Mouse (Mus musculus): ENCODE measurements around the gene Aoah.

The Aoah gene

DNA sequence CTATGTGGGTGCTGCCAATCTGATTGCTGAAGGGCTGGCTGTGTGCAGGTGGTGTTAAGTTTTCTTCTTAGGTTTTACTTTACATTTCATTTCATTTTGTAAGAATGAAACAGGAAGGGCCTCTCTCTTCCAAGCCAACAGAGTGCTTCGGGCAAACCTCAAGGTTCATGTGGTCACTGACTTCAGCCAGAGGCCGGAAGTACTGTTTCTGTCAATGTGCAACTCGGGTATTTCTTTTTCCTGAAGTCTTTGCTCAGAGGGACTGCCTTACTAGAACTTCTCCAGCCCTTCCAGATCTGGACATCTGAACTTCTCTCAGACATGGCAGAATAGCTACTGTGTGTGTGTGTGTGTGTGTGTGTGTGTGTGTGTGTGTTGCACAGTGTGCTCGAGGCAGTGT is at the start of gene Aoah:
Gene Aoah, plus strand, starts transcription at position 213 of the 400 bp plus-strand sequence.
- no peak for DNase-seq (ENCODE audit: low read depth, low spot score)

DNA sequence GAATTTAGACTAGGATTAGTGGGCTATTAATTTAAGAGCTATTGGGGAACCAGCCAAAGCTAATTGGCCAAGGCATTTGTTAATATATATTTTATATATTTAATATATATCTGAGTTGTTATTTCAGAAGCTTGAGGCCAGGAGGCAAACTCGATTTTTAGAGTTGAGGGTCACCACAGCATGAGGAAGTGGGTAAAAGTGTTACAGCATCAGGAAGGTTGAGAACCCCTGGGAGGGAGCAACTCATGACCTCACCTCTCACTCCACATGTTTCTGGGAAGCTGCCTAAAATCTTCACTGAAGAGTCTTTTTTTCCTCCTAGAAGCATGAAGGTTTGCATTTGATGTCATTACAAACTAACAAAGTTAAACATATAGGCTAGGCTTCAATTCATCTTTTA is 39.1 kb upstream of the Aoah start:
- no peak for DNase-seq (ENCODE audit: low read depth, low spot score)

GRCm38 (mm10) chr13:20783648-20784047 is 10.3 kb upstream of the Aoah start:
- DNase-seq (ENCODE audit: low read depth, low spot score), result no peak

- DNase-seq (ENCODE audit: low read depth, low spot score), result no peak
Measured at GRCm38 (mm10) chr13:20784060-20784459, 9.9 kb upstream of the Aoah start.

DNA sequence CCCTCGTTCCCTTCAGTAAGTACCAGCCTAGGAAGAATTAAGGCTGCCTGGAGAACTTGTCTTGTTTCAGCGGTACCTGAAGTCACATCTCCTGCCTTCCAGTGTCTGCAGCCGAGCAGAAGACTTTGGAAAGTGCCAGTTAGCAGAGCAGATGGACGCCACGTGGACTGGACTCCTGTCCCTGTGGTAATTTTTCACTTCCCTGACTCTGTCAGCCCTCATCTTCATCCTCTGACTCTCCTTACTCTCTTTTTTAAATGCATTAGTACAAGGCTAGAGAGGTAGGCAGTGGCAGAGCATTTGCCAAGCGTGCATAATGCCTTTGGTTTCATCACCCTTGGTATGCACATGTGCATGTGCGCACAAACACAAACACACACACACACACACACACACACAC is 8.0 kb upstream of the Aoah start:
- DNase-seq (ENCODE audit: low read depth, low spot score), result no peak

DNA sequence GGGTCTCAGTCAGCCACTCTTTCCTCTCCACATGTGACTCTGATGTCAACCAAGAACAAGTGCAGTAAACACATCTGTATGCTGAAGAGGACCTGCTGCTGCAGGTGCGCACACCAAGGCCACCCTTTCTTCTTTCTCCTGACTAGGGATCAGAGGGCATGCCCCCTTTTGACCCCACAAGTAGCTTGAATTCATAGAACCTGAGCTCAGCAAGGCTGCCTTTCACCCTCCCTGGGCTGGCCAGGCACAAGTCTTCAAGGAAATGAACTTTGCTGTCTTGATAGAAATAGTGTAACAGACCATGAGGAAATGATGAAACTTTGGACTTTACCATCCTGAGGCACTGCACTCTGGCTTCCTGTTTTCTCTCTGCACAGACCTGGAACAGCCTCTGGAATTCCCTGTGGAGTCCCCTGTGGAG is 7.1 kb upstream of the Aoah start:
- DNase-seq (ENCODE audit: low read depth, low spot score), result no peak

DNA sequence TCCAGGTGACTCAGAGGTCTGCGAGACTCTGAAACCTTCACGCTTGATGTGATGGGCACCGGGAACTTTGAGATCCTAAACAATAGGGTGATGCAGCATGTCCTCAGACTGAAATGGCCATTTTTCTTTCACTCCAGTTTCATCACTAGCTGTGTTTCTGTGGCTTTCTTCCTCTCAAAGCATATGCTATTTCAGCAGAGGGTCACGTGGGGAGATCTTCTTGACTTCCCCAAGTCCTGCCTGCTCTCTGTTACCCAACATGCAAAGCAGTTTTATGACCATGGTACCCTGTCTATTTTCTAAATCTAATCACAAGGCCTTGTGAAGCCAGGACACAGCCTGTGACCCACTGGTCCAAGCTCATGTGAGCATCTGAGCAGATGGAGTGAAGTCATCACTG is 6.0 kb upstream of the Aoah start:
- no peak for DNase-seq (ENCODE audit: low read depth, low spot score)

DNA sequence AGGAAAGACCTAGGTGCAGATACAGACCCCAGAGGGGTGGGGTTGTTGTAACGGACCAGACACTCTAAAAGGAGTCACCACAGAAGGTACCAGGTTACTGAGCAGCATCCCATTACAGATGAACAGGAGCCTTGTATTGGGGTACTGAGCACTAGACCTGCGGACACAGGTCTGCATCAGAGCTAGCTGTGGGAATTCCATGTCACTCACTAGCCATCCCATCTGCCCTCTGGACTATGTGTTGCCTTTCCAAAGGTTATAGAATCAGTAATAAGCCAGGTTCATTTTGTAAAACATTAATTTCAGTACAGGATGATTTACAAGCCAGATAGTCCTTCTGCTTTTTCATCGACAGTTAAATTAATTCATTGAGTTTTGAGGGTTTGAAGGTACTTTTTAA is 2.7 kb downstream of the Aoah start:
- no peak for DNase-seq (ENCODE audit: low read depth, low spot score)

- DNase-seq (ENCODE audit: low read depth, low spot score), result no peak
Measured at GRCm38 (mm10) chr13:20798536-20798935, 4.6 kb downstream of the Aoah start.

DNA sequence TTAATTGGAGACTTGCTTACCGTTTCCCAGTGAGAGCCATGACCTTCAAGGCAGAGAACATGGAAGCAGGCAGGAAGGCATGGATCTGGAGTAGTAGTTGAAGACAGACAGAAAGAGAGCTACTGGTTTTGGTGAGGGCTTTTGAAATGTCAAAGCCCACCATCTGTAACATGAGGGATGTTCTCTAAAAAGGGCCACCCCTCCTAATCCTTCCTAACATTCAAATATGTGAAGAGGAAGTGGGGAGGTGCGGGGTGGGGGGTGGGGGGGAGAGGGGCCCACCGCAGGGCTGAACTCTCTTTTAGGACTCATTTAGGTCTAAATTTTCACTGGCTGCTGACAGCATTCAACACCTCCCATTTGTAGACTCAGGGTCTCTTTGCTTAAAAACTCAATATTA is 5.9 kb downstream of the Aoah start:
- no peak for DNase-seq (ENCODE audit: low read depth, low spot score)

DNA sequence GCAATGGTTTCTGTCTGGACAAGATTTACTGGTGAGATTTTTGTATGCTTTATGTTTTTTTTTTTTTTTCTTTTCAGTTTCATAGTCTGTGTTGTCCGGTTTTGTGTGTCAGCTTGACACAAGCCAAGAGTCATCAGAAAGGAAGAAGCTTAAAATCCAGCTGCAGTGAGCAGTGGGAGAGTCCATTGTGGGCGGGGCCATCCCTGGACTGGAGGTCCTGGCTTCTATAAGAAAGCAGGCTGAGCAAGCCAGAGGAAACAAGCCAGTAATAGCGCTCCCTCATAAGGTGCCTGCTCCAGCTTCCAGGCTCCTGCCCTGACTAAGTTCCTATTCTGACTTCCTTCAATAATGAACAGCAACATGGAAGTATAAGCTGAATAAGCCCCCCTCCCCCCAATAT is 6.7 kb downstream of the Aoah start:
- DNase-seq (ENCODE audit: low read depth, low spot score), result no peak

DNA sequence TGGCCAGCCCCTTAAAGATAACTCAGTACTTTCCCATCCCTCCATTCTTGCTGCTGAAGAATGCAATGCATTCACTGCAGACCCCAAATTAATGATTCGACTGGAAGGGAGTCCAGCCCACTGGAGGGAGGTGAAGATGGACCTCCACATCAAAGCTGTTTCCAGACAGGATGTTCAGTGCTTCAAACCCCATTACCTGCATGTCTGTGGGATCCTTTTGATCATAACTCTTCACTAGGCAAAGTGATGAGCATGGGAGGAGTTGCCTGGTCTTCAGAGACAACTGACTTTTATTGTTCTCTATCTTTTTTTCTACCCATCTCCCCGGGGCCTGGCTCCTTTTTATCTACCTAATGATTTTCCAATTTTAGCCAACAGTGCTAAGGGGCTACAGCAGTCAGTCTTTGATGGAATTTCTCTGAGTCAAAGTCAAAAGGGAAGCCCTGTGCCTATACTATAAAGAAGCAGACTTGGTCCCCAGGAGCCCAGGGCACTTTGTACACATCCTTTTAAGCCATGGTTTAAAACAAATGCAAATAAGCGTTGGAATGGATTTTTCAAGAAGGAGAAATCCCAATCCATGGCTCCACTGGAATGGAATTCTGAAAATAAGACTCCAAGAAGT is 18.0 kb downstream of the Aoah start:
- DNase-seq (ENCODE audit: low read depth, low spot score), result no peak

GRCm38 (mm10) chr13:20816385-20816784 is 22.5 kb downstream of the Aoah start:
- no peak for DNase-seq (ENCODE audit: low read depth, low spot score)

GRCm38 (mm10) chr13:20820712-20821328 is 26.9 kb downstream of the Aoah start:
- DNase-seq (ENCODE audit: low read depth, low spot score), result no peak

DNA sequence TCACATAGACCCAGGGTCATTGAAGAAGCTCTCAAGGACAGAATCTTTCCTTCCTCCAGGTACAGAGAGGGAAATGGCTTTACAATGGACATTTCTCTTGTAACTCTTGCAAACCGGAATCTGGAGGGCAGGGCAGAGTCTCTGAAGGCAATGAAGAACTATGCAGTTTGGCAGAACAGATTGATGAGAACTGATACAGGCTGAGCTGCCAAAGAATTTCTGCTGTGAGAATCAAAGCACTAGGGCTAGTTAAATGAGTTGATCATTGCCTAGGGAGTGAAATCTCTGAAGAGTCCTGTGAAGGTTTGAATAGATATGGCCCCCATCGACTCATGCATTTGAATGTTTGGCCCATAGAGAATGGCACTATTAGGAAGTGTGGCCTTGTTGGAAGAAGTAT is 34.8 kb downstream of the Aoah start:
- DNase-seq (ENCODE audit: low read depth, low spot score), result no peak

- DNase-seq (ENCODE audit: low read depth, low spot score), result no peak
Measured at GRCm38 (mm10) chr13:20829181-20829900, 35.4 kb downstream of the Aoah start.

- DNase-seq (ENCODE audit: low read depth, low spot score), result no peak
Measured at GRCm38 (mm10) chr13:20855893-20856292, 62.0 kb downstream of the Aoah start.

DNA sequence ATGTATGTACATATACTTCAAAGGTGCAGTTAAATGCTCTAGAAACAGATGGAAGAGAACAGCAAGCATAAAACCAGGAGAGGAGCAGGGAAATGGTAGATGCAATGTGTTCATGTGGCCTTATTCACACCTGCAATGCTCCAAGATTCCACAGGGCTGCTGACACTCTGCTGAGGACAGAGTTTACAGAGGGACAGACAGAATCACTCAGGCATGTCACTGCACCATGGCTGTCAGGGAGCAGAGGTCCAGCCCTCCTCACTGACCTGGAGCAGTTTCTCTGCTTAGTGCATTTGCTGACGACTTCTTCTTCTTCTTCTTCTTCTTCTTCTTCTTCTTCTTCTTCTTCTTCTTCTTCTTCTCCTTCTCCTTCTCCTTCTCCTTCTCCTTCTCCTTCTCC is 105.5 kb downstream of the Aoah start:
- DNase-seq (ENCODE audit: low read depth, low spot score), result no peak

DNA sequence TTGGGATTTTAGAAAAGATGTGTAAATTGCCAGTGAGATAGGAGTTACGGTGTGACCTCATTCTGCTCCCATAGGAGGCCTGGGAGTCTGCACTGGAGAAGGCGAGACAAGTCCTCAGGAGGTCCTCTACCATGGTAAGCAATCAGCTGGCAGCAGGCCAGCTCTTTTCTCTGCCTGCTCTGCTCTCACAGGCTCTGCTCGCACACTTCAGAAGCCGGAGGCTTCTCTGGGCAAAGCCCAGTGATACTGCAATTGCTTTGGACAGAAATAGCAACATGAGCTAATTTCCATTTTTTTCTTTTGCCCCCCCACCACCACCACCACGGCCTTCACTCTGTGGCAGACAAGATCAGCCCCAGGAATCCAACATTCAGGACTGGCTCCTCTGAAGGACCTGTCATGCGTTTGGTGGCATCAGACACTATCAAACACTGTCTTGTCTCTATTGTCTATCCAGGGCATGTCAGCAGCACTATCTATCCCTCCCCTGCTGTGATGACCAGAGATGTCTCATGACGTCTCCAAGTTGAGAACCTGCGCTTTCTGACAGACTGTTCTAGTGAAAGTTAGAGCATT is 106.6 kb downstream of the Aoah start:
- no peak for DNase-seq (ENCODE audit: low read depth, low spot score)

- DNase-seq (ENCODE audit: low read depth, low spot score), result no peak
Measured at GRCm38 (mm10) chr13:20900972-20901457, 107.1 kb downstream of the Aoah start.

GRCm38 (mm10) chr13:20901634-20902135 is 107.8 kb downstream of the Aoah start:
- no peak for DNase-seq (ENCODE audit: low read depth, low spot score)

GRCm38 (mm10) chr13:20904118-20904517 is 110.2 kb downstream of the Aoah start:
- DNase-seq (ENCODE audit: low read depth, low spot score), result no peak
